13 mouse cellular contexts compared by ENCODE assay signal in the genomic region with DNA sequence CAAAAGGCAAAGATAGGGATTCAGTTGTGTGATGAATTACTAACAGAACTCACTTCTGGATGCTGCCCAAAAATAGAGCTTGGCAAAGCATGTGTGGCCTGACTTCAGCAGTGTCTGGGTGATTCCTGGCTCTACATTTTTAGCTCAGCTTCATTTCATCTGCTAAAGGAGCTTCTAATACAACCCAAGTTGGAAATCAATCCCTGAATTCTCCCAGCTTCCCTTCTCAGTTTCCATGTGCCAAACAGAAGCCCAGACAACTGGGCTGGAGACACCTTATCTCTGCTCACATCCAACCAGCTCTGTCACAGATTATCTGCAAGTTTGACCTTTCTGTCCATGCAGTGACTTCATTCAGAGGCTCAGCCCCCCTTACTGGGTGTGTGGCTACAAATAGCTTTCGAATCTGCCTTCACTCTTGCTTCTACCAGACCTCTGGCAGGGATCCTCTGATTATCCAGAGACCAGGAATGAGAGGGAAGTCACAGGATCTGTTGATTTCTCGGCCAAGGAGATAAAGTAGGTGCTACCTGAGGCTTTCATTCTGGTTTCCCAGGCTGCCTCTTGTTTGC. TPM values are rescaled to one million over a fixed set of nuclear protein-coding genes. Genes with fewer than 3 reads are reported as not detected.
DNase-seq lines count a peak whose midpoint lies in the region; ATAC-seq and TF ChIP-seq lines count a peak whose summit lies in the region.
"Had no signal": no experiment of that assay in that cellular context is flagged by ENCODE, and none has a peak within 500 bp of the region (broad histone marks: within the 10 kb centered on the region; RNA-seq: fewer than 3 reads in every experiment).

No protein-coding gene starts in this region.

- DNase-seq in adrenal gland, postnatal 10 days = peak; percentile 20
- DNase-seq in adrenal gland, adult 18-20 months (ENCODE audit: low spot score in 2 of 2) = no peak
- DNase-seq in adrenal gland, postnatal 25 days = peak; percentile 4
- DNase-seq in lung, postnatal 0 days (ENCODE audit: low spot score) = peak; percentile 28
- DNase-seq in midbrain, postnatal 0 days (ENCODE audit: low spot score) = no peak
- DNase-seq in hindbrain, embryonic 14.5 days (ENCODE audit: low spot score) = no peak
- DNase-seq in kidney, adult 8-10 months = no peak
- DNase-seq: kidney, postnatal 36 days had no signal

- H3K4me2 ChIP-seq in heart, embryonic 12.5 days = peak overlapping the region; percentile 35; the same call in 1 of the 2 replicates
- H3K4me2 ChIP-seq in lung, postnatal 0 days (replicated peaks; ENCODE audit: low read depth, low read length) = no peak overlapping the region
- no peak overlapping the region for H3K4me2 ChIP-seq in midbrain, postnatal 0 days (ENCODE audit: low read depth, low read length, poor library complexity, severe bottlenecking)
- H3K4me2 ChIP-seq in hindbrain, embryonic 14.5 days (replicated peaks) = no peak overlapping the region
- H3K4me2 ChIP-seq: embryonic facial prominence, embryonic 15.5 days; midbrain, embryonic 13.5 days had no signal

- no peaks in the 10 kb centered on the region for H3K36me3 ChIP-seq in heart, embryonic 12.5 days
- no peaks in the 10 kb centered on the region for H3K36me3 ChIP-seq in lung, postnatal 0 days (ENCODE audit: insufficient read depth, low read length)
- H3K36me3 ChIP-seq in midbrain, postnatal 0 days (ENCODE audit: insufficient read depth, low read length) = no peaks in the 10 kb centered on the region
- H3K36me3 ChIP-seq in hindbrain, embryonic 14.5 days (replicated peaks; ENCODE audit: control insufficient read depth, insufficient read depth) = no peaks in the 10 kb centered on the region
- H3K36me3 ChIP-seq: embryonic facial prominence, embryonic 15.5 days; midbrain, embryonic 13.5 days had no signal

- peaks cover 33% of the 10 kb centered on the region for H3K4me1 ChIP-seq in heart, embryonic 12.5 days (replicated peaks)
- no peaks in the 10 kb centered on the region; the same call in 1 of the 2 replicates for H3K4me1 ChIP-seq in lung, postnatal 0 days (ENCODE audit: insufficient read depth, low read depth, low read length)
- no peaks in the 10 kb centered on the region for H3K4me1 ChIP-seq in midbrain, postnatal 0 days (ENCODE audit: insufficient read depth, low read length)
- H3K4me1 ChIP-seq in hindbrain, embryonic 14.5 days (replicated peaks; ENCODE audit: control insufficient read depth, insufficient read depth, low read length) = no peaks in the 10 kb centered on the region
- H3K4me1 ChIP-seq: midbrain, embryonic 13.5 days had no signal

- 0 out of 2 replicates have a peak, but pooled peaks have one; percentile 17 for TF ChIP-seq EP300 in lung, postnatal 0 days (IDR thresholded peaks at IDR 0.05)

- peak overlapping the region; percentile 95 for H3K27ac ChIP-seq in heart, embryonic 12.5 days (ENCODE audit: poor library complexity, severe bottlenecking)
- H3K27ac ChIP-seq in lung, postnatal 0 days (ENCODE audit: low read length) = no peak overlapping the region
- H3K27ac ChIP-seq in midbrain, postnatal 0 days (ENCODE audit: low read depth, low read length) = no peak overlapping the region
- no peak overlapping the region for H3K27ac ChIP-seq in hindbrain, embryonic 14.5 days
- H3K27ac ChIP-seq: embryonic facial prominence, embryonic 15.5 days; midbrain, embryonic 13.5 days had no signal

- no peak for TF ChIP-seq CTCF in lung, postnatal 0 days (IDR thresholded peaks at IDR 0.05)
- TF ChIP-seq CTCF in midbrain, postnatal 0 days (IDR thresholded peaks at IDR 0.05) = no peak

- no peaks in the 10 kb centered on the region for H3K9me3 ChIP-seq in heart, embryonic 12.5 days (replicated peaks)
- no peaks in the 10 kb centered on the region for H3K9me3 ChIP-seq in lung, postnatal 0 days (ENCODE audit: low read length)
- no peaks in the 10 kb centered on the region for H3K9me3 ChIP-seq in midbrain, postnatal 0 days (ENCODE audit: low read length)
- H3K9me3 ChIP-seq in hindbrain, embryonic 14.5 days (ENCODE audit: control insufficient read depth, low read length) = no peaks in the 10 kb centered on the region
- H3K9me3 ChIP-seq: embryonic facial prominence, embryonic 15.5 days; midbrain, embryonic 13.5 days had no signal

- WGBS in heart, embryonic 12.5 days = 11% methylated on average over 2 of the region's 2 CpGs
- WGBS in lung, postnatal 0 days = 31% methylated on average over 2 of the region's 2 CpGs
- WGBS in midbrain, postnatal 0 days = 66% methylated on average over 2 of the region's 2 CpGs
- 63% methylated on average over 2 of the region's 2 CpGs for WGBS in hindbrain, embryonic 14.5 days

- no peak overlapping the region for H3K9ac ChIP-seq in heart, embryonic 12.5 days
- no peak overlapping the region for H3K9ac ChIP-seq in lung, postnatal 0 days (replicated peaks; ENCODE audit: low read depth)
- H3K9ac ChIP-seq in midbrain, postnatal 0 days (replicated peaks; ENCODE audit: low read length, poor library complexity, severe bottlenecking) = no peak overlapping the region
- no peak overlapping the region for H3K9ac ChIP-seq in hindbrain, embryonic 14.5 days
- H3K9ac ChIP-seq: embryonic facial prominence, embryonic 15.5 days; midbrain, embryonic 13.5 days had no signal

- no peak overlapping the region for H3K4me3 ChIP-seq in heart, embryonic 12.5 days
- no peak overlapping the region for H3K4me3 ChIP-seq in lung, postnatal 0 days (ENCODE audit: low read depth, low read length)
- no peak overlapping the region for H3K4me3 ChIP-seq in midbrain, postnatal 0 days (ENCODE audit: low read depth, low read length)
- no peak overlapping the region for H3K4me3 ChIP-seq in hindbrain, embryonic 14.5 days (replicated peaks; ENCODE audit: low read length)
- H3K4me3 ChIP-seq: embryonic facial prominence, embryonic 15.5 days; midbrain, embryonic 13.5 days had no signal

- peak; percentile 74 for ATAC-seq in heart, embryonic 12.5 days (ENCODE audit: insufficient number of reproducible peaks, low FRiP score)
- ATAC-seq in lung, postnatal 0 days = peak; percentile 57
- ATAC-seq in midbrain, postnatal 0 days (ENCODE audit: low FRiP score) = no peak
- ATAC-seq in hindbrain, embryonic 14.5 days (ENCODE audit: low FRiP score) = no peak
- ATAC-seq: midbrain, embryonic 13.5 days; Patski had no signal

- no peaks in the 10 kb centered on the region for H3K27me3 ChIP-seq in heart, embryonic 12.5 days (replicated peaks)
- H3K27me3 ChIP-seq in lung, postnatal 0 days (replicated peaks; ENCODE audit: insufficient read depth, low read length) = no peaks in the 10 kb centered on the region
- no peaks in the 10 kb centered on the region for H3K27me3 ChIP-seq in midbrain, postnatal 0 days (ENCODE audit: insufficient read depth, low read length)
- no peaks in the 10 kb centered on the region for H3K27me3 ChIP-seq in hindbrain, embryonic 14.5 days (ENCODE audit: control insufficient read depth, insufficient read depth, low read length)
- H3K27me3 ChIP-seq: midbrain, embryonic 13.5 days; Patski had no signal

RNA-seq across cellular contexts. Expression of gene Ppp1r14c, which starts 28.4 kb away (rescaled TPM):
- 10 to 100 TPM; 10.2 to 11.7 TPM for total RNA-seq in adrenal gland, postnatal 10 days (2021)
- total RNA-seq in adrenal gland, adult 18-20 months (2021) = 10 to 100 TPM in 1 of 2 experiments, 1 to 10 TPM in 1; 2.9 to 14.4 TPM
- total RNA-seq in adrenal gland, postnatal 25 days (2021) = 20.4 and 28.9 TPM in 2 replicates
- 217 and 222 TPM in 2 replicates for polyA plus RNA-seq in heart, embryonic 12.5 days (2016; fragmentation: Nextera tagmentation; extraction: Ambion mirVana)
- polyA plus RNA-seq in lung, postnatal 0 days (2015; fragmentation: Nextera tagmentation; extraction: Ambion mirVana) = 139 and 148 TPM in 2 replicates
- total RNA-seq in midbrain, postnatal 0 days (2014; rRNA removed) = 62.1 and 66.5 TPM in 2 replicates
- polyA plus RNA-seq in midbrain, postnatal 0 days (2015; fragmentation: Nextera tagmentation; extraction: Ambion mirVana) = 70.3 and 72.1 TPM in 2 replicates
- 75.8 and 78.8 TPM in 2 replicates for polyA plus RNA-seq in hindbrain, embryonic 14.5 days (2014; fragmentation: Nextera tagmentation; extraction: Ambion mirVana)
- total RNA-seq: hematopoietic stem cell, adult 5-6 weeks had no signal

Comparison
In these comparisons a context has a peak if more than half of its experiments do, and no peak if none do; other contexts are left out.
1. DNase-seq: peak in adrenal gland, postnatal 10 days (single experiment), adrenal gland, postnatal 25 days (single experiment) and lung, postnatal 0 days (single experiment); none in adrenal gland, adult 18-20 months (0 of 2), midbrain, postnatal 0 days (single experiment), hindbrain, embryonic 14.5 days (single experiment) and kidney, adult 8-10 months (0 of 2).
2. ATAC-seq: peak in heart, embryonic 12.5 days (single experiment) and lung, postnatal 0 days (single experiment); none in midbrain, postnatal 0 days (single experiment) and hindbrain, embryonic 14.5 days (single experiment).